Mouse (Mus musculus) v-Abl transformed pro-B cells (cell line): ENCODE data around the gene Rasip1.

Experiments used
- in situ Hi-C, 2 experiments: fragments of 400-800 bp; cut with MboI; formaldehyde crosslinking; loops; one replicate each; pipeline ENCODE4 v1.15.1; 2025; ENCODE audit not compliant: unreplicated experiment in 2 of 2

Gene Rasip1

GRCm38 (mm10) chr7:45681046-45681736 lies 53.9 kb downstream of the Rasip1 start:
- in situ Hi-C loops, result loop anchor here (5.0 to 25.0 kb wide), 3 partner anchors 79 to 219 kb away; partner anchors contain the start of genes Bax (in 1 of the 2) and Ftl1 (in 1 of the 2)

- in situ Hi-C loops, result loop anchor here (5.0 to 25.0 kb wide), 3 partner anchors 80 to 220 kb away; partner anchors contain the start of genes Bax (in 1 of the 2) and Ftl1 (in 1 of the 2)
Observed at GRCm38 (mm10) chr7:45682144-45683126, 55.1 kb downstream of the Rasip1 start.

- in situ Hi-C loops, result loop anchor here (5.0 to 25.0 kb wide), 3 partner anchors 81 to 221 kb away; partner anchors contain the start of genes Bax (in 1 of the 2) and Ftl1 (in 1 of the 2)
Observed at GRCm38 (mm10) chr7:45683396-45684050, 56.2 kb downstream of the Rasip1 start, which contains the start of gene Ntn5. TSS of gene Ntn5 (plus strand) at chr7:45684022.

- in situ Hi-C loops, result loop anchor here (10.0 to 25.0 kb wide), 2 partner anchors 91 to 224 kb away; partner anchors contain the start of genes Bax (in 1 of the 2) and Ftl1 (in 1 of the 2)
Observed at GRCm38 (mm10) chr7:45685811-45686210, 58.5 kb downstream of the Rasip1 start.

- in situ Hi-C loops, result loop anchor here (10.0 to 25.0 kb wide), 2 partner anchors 92 to 225 kb away; partner anchors contain the start of genes Bax (in 1 of the 2) and Ftl1 (in 1 of the 2)
Observed at GRCm38 (mm10) chr7:45686841-45687240, 59.6 kb downstream of the Rasip1 start.
